Mouse (Mus musculus) heart, postnatal 0 days (tissue): ENCODE results near the gene Dpp10. TPM values are rescaled to one million over a fixed set of nuclear protein-coding genes. Genes with fewer than 3 reads are reported as not detected.

Experiments
- ATAC-seq: fragments of 200-750 bp; cut with Nextera tagmentation; 2 replicates; pipeline ENCODE4 v1.8.0; 2017; ENCODE audit warnings: low read depth, moderate number of reproducible peaks, moderate library complexity; ENCODE audit not compliant: insufficient read depth
- DNase-seq: peaks from one replicate; pipeline ENCODE4 v3.0.0-alpha.2; 2016; ENCODE audit warnings: low spot score
- H3K27ac ChIP-seq: fragments of 300-500 bp; sonication (generic); 2 replicates; pipeline ENCODE4 v1.5.1; 2014; ENCODE audit warnings: low read depth, mild to moderate bottlenecking
- H3K27me3 ChIP-seq: fragments of 300-500 bp; sonication (generic); 2 replicates; pipeline ENCODE4 v1.6.1; 2014; ENCODE audit warnings: low read length, mixed read lengths; ENCODE audit not compliant: control insufficient read depth, insufficient read depth
- H3K36me3 ChIP-seq: fragments of 300-500 bp; sonication (generic); replicated peaks from 2 replicates; pipeline ENCODE4 v1.6.1; 2014; ENCODE audit warnings: low read length, mixed read lengths; ENCODE audit not compliant: control insufficient read depth, insufficient read depth
- H3K4me1 ChIP-seq: fragments of 300-500 bp; sonication (generic); 2 replicates; pipeline ENCODE4 v1.6.1; 2014; ENCODE audit warnings: antibody characterized with exemption; ENCODE audit not compliant: control insufficient read depth, insufficient read depth
- H3K4me2 ChIP-seq: fragments of 300-500 bp; sonication (generic); 2 replicates; pipeline ENCODE4 v1.6.1; 2014; ENCODE audit warnings: low read depth, mild to moderate bottlenecking, low read length, moderate library complexity
- H3K4me3 ChIP-seq: fragments of 300-500 bp; sonication (generic); 2 replicates; pipeline ENCODE4 v1.5.1; 2014; ENCODE audit warnings: low read depth, low read length
- H3K9ac ChIP-seq: fragments of 300-500 bp; sonication (generic); replicated peaks from 2 replicates; pipeline ENCODE4 v1.6.1; 2014; ENCODE audit warnings: low read depth, low read length, mixed read lengths
- H3K9me3 ChIP-seq: fragments of 300-500 bp; sonication (generic); replicated peaks from 2 replicates; pipeline ENCODE4 v1.6.1; 2016; ENCODE audit warnings: low read length; ENCODE audit not compliant: control insufficient read depth
- CTCF ChIP-seq: IDR thresholded peaks from 2 replicates; pipeline ENCODE4 v1.5.1; 2016; ENCODE audit warnings: antibody characterized with exemption, control low read depth, low read depth
- EP300 ChIP-seq: IDR thresholded peaks from 2 replicates; pipeline ENCODE4 v1.6.1; 2016; ENCODE audit warnings: antibody characterized with exemption, low read depth
- WGBS: fragments of 180-500 bp; shearing (Covaris S2); extraction: QIAGEN DNeasy Blood & Tissue Kit; methylation state at CpG from one replicate; pipeline ENCODE4 v1.1.7; 2014; 5-methylcytosine and 5-hydroxymethylcytosine counted together
- polyA plus RNA-seq: library from polyadenylated mRNA; unstranded; fragments of >200 nt; fragmentation: Nextera tagmentation; extraction: Ambion mirVana; gene quantifications from 2 replicates; pipeline ENCODE4 v1.2.1, GENCODE M21; 2015
- total RNA-seq: library from RNA; depleted of rRNA; stranded (reverse); fragments of >200 nt; gene quantifications from 2 replicates; pipeline ENCODE4 v1.2.3, GENCODE M21; 2014; ENCODE audit warnings: low replicate concordance

Dpp10 gene
- total and polyA plus RNA-seq, 2 experiments from 2014 or later, result not detected

DNA sequence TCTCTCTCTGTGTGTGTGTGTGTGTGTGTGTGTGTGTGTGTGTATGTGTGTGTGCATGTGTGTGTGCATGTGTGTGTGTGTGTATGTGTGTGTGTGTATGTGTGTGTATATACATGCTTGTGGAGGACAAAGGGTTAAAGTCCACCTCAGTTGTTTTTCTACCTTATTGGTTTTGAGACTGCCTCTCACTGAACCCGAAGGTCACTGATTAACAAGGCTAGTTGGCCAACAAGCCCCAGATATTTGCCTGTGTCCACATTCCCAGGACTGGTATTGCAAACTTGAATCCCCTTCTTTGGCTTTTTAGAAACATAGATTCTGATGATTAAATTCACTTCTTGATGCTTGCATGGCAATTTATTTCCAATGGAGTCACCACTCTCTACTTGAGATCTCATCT is 577.6 kb downstream of the Dpp10 start:
- Histone ChIP-seq H3K4me2 (no peak overlapping the region), H3K4me1 (no peaks in the 10 kb centered on the region), H3K4me3 (no peak overlapping the region), H3K9ac (no peak overlapping the region), H3K36me3 (no peaks in the 10 kb centered on the region), H3K27me3 (no peaks in the 10 kb centered on the region), H3K27ac (no peak overlapping the region), H3K9me3 (no peaks in the 10 kb centered on the region)
- TF ChIP-seq CTCF (no peak), EP300 (no peak)
- ATAC-seq, result no peak
- WGBS, result 45% methylated on average over 1 of the region's 1 CpGs
- DNase-seq, result no peak

GRCm38 (mm10) chr1:123414163-123414562 is 631.2 kb downstream of the Dpp10 start:
- TF ChIP-seq EP300, result no peak
- peak; percentile 15; the same call in 1 of the 2 replicates for TF ChIP-seq CTCF
- Histone ChIP-seq H3K9me3 (0 out of 2 replicates have a peak, but pooled peaks cover 4% of the 10 kb centered on the region), H3K4me1 (no peaks in the 10 kb centered on the region), H3K27me3 (no peaks in the 10 kb centered on the region), H3K9ac (no peak overlapping the region), H3K36me3 (no peaks in the 10 kb centered on the region), H3K4me2 (no peak overlapping the region), H3K27ac (no peak overlapping the region), H3K4me3 (no peak overlapping the region)
- DNase-seq (no peak), ATAC-seq (no peak)
- WGBS, result 32% methylated on average over 1 of the region's 1 CpGs

DNA sequence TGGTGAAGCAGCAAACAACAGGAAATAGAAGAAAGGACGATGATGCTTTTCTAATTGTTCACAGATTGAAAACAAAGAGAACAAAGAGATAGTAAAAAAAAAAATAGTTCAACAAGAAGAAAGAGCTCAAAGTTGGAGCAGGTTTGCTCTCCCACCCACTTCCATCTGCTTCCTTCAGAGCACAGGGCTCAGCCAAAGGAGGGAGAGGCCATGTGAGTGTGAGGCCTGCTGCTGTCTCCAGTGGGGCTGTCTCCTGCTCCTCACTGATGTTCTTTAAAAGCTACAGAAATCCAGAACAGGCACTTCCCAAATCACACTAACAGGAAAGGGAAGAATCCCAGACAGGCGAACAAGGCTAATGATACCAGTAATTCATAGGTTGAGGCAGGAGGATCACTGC is 694.1 kb downstream of the Dpp10 start:
- ATAC-seq (no peak), DNase-seq (no peak)
- no peak for TF ChIP-seq CTCF
- no peak for TF ChIP-seq EP300
- Histone ChIP-seq H3K27me3 (no peaks in the 10 kb centered on the region), H3K27ac (no peak overlapping the region), H3K4me3 (no peak overlapping the region), H3K9me3 (no peaks in the 10 kb centered on the region), H3K9ac (no peak overlapping the region), H3K36me3 (no peaks in the 10 kb centered on the region), H3K4me2 (no peak overlapping the region), H3K4me1 (no peaks in the 10 kb centered on the region)
- 69% methylated on average over 2 of the region's 2 CpGs for WGBS

DNA sequence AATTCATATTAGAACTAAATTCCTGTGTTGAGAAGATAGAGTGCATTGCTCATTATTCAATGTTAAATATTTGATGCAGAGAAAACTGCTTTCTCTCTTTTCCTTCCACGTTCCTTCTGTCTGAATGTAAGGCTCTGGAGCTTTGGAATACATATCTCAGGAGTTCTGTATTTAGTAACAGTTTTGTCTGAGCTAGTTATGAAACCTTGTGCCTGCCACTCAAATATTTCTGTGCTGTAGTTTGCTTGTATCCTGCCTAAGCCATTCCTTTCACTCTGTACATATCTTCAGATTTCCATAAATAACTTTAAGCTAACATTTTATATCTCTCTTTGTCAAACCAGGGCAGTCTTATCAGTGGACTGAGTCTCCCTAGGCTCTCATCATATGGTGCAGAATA is 707.5 kb downstream of the Dpp10 start:
- Histone ChIP-seq H3K4me1 (no peaks in the 10 kb centered on the region), H3K27ac (no peak overlapping the region), H3K9ac (no peak overlapping the region), H3K9me3 (no peaks in the 10 kb centered on the region; the same call in 1 of the 2 replicates), H3K4me2 (no peak overlapping the region), H3K27me3 (no peaks in the 10 kb centered on the region), H3K4me3 (no peak overlapping the region), H3K36me3 (no peaks in the 10 kb centered on the region)
- DNase-seq (no peak), ATAC-seq (no peak)
- TF ChIP-seq EP300 (no peak), CTCF (no peak)
- 21% methylated on average over 1 of the region's 1 CpGs for WGBS

DNA sequence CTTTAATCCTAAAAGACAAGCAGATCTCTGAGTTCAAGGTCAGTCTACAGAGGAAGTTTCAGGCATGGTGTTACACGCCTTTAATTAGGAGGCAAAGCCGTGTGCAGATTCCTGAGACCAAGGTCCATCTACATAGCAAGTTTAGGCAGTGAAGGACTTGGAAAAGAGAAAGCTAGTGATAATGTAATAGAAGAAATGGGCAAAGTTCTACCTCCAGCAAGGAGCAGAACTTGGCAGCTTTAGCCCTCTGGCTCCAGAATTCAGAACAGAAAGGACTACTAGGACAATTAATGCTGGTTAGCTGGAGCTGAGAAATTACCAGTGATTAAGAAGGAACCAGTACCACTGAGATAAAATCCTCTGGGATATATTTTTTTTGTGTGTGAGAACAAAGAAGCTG is 728.5 kb downstream of the Dpp10 start:
- DNase-seq, result no peak
- H3K27me3 ChIP-seq, result no peaks in the 10 kb centered on the region
- no peaks in the 10 kb centered on the region for H3K4me1 ChIP-seq
- H3K36me3 ChIP-seq, result no peaks in the 10 kb centered on the region
- no peak for ATAC-seq
- no peak overlapping the region for H3K4me2 ChIP-seq
- no peak overlapping the region for H3K27ac ChIP-seq
- TF ChIP-seq CTCF, result no peak
- no peak for TF ChIP-seq EP300
- H3K9ac ChIP-seq, result no peak overlapping the region
- 64% methylated on average over 2 of the region's 2 CpGs for WGBS
- H3K4me3 ChIP-seq, result no peak overlapping the region
- no peaks in the 10 kb centered on the region for H3K9me3 ChIP-seq
